Mouse (Mus musculus): Measurements from ENCODE around the gene Gm10334. TPM values are rescaled to one million over a fixed set of nuclear protein-coding genes. Genes with fewer than 3 reads are reported as not detected.
"Not testable (repeated sequence)": the region's sequence is repeated elsewhere in the genome, so short reads cannot be mapped to it uniquely, and the experiment has no call there.

Gm10334 gene
- polyA plus RNA-seq (2016; fragmentation: Nextera tagmentation; extraction: Ambion mirVana): not detected in 2 replicates

GRCm38 (mm10) chr6:41446045-41446444, at the start of gene Gm10334:
Gene Gm10334, minus strand, starts transcription at chr6:41446145.
- not testable (repeated sequence) for H3K36me3 ChIP-seq; H3K27me3 ChIP-seq (replicated peaks); H3K27ac ChIP-seq; H3K9me3 ChIP-seq; H3K4me2 ChIP-seq (replicated peaks); H3K4me3 ChIP-seq; ATAC-seq (ENCODE audit: low FRiP score, low read depth); H3K4me1 ChIP-seq; H3K9ac ChIP-seq

DNA sequence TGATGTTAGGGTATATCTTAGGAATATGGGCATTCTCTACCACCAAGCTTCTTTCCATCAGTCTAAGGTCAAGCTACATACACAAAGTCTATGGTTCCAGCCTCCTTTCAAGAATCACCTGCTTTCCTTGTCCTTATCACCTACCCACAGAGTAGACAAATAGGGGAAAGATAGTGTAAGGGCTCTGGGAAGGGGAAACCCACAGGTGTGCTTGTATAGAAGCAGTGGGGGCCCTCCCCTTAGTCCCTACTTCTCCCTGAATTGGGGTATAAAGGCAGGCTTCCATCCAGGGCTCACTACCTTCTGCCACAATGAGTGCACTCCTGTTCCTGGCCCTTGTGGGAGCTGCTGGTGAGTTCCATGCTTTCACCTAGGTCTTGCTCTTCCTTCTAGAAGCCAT, 12.7 kb upstream of the Gm10334 start, which contains the start of gene Prss1:
Gene Prss1 (plus strand): TSS at position 301 of the 400 bp plus-strand sequence.
- H3K9ac ChIP-seq; H3K27me3 ChIP-seq (replicated peaks); H3K4me1 ChIP-seq; H3K27ac ChIP-seq; H3K4me2 ChIP-seq (replicated peaks); H3K9me3 ChIP-seq; H3K36me3 ChIP-seq; ATAC-seq (ENCODE audit: low FRiP score, low read depth); H3K4me3 ChIP-seq: not testable (repeated sequence)

GRCm38 (mm10) chr6:41442261-41442660, 3.7 kb downstream of the Gm10334 start:
- not testable (repeated sequence) for ATAC-seq (ENCODE audit: low FRiP score, low read depth); H3K9me3 ChIP-seq; H3K4me2 ChIP-seq (replicated peaks); H3K4me1 ChIP-seq; H3K9ac ChIP-seq; H3K36me3 ChIP-seq; H3K27me3 ChIP-seq (replicated peaks); H3K27ac ChIP-seq; H3K4me3 ChIP-seq
- 85% methylated on average over 2 of the region's 2 CpGs for WGBS

Other genes with a start within 250 kb of the Gm10334 start
- not detected in 2 replicates for gene Try4, start 143.9 kb downstream of the Gm10334 start, polyA plus RNA-seq (2016; fragmentation: Nextera tagmentation; extraction: Ambion mirVana)
- gene Try5, start 129.3 kb downstream of the Gm10334 start, polyA plus RNA-seq (2016; fragmentation: Nextera tagmentation; extraction: Ambion mirVana): 0.96 TPM in 1 of 2 replicates, not detected in the other
- gene Try10, start 92.0 kb downstream of the Gm10334 start, polyA plus RNA-seq (2016; fragmentation: Nextera tagmentation; extraction: Ambion mirVana): not detected in 2 replicates
- not detected in 2 replicates for gene Prss3, start 68.5 kb downstream of the Gm10334 start, polyA plus RNA-seq (2016; fragmentation: Nextera tagmentation; extraction: Ambion mirVana)
- gene Gm5771, start 53.8 kb downstream of the Gm10334 start, polyA plus RNA-seq (2016; fragmentation: Nextera tagmentation; extraction: Ambion mirVana): not detected in 2 replicates
- not detected in 2 replicates for gene Prss1, start 12.8 kb upstream of the Gm10334 start, polyA plus RNA-seq (2016; fragmentation: Nextera tagmentation; extraction: Ambion mirVana)
- gene Prss2, start 75.6 kb upstream of the Gm10334 start, polyA plus RNA-seq (2016; fragmentation: Nextera tagmentation; extraction: Ambion mirVana): not detected in 2 replicates
- gene Ephb6, start 159.3 kb upstream of the Gm10334 start, polyA plus RNA-seq (2016; fragmentation: Nextera tagmentation; extraction: Ambion mirVana): 22.7 and 23.6 TPM in 2 replicates
- 0.49 and 0.57 TPM in 2 replicates for gene Trpv6, start 190.3 kb upstream of the Gm10334 start, polyA plus RNA-seq (2016; fragmentation: Nextera tagmentation; extraction: Ambion mirVana)
- gene Trpv5, start 234.6 kb upstream of the Gm10334 start, polyA plus RNA-seq (2016; fragmentation: Nextera tagmentation; extraction: Ambion mirVana): not detected in 2 replicates
- not detected in 2 replicates for gene Llcfc1, start 238.3 kb upstream of the Gm10334 start, polyA plus RNA-seq (2016; fragmentation: Nextera tagmentation; extraction: Ambion mirVana)